Mouse (Mus musculus): ENCODE results near the gene Zbtb18. TPM values are rescaled to one million over a fixed set of nuclear protein-coding genes. Genes with fewer than 3 reads are reported as not detected.
"Not testable (repeated sequence)": the region's sequence is repeated elsewhere in the genome, so short reads cannot be mapped to it uniquely, and the experiment has no call there.

Zbtb18 gene
- polyA plus RNA-seq, 1 experiment from 2014 or later, result 0.59 TPM

DNA sequence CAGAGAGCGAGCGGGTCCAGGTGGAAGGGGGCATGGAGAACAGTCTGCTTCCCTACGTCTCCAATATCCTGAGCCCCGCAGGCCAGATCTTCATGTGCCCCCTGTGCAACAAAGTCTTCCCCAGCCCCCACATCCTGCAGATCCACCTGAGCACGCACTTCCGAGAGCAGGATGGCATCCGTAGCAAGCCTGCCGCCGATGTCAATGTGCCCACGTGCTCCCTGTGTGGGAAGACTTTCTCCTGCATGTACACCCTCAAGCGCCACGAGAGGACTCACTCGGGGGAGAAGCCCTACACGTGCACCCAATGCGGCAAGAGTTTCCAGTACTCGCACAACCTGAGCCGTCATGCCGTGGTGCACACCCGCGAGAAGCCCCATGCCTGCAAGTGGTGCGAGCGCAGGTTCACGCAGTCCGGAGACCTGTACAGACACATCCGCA is 6.0 kb downstream of the Zbtb18 start:
- H3K27ac ChIP-seq (replicated peaks), result no peak overlapping the region
- peaks cover 24% of the 10 kb centered on the region for H3K4me1 ChIP-seq (replicated peaks)
- no peaks in the 10 kb centered on the region for H3K9me3 ChIP-seq (replicated peaks)
- no peak overlapping the region for H3K9ac ChIP-seq
- 90% methylated on average over 25 of the region's 25 CpGs for WGBS (ENCODE audit: insufficient replicate concordance)
- H3K27me3 ChIP-seq, result no peaks in the 10 kb centered on the region
- H3K4me3 ChIP-seq (replicated peaks), result no peak overlapping the region
- H3K36me3 ChIP-seq (replicated peaks), result peaks cover 22% of the 10 kb centered on the region
- no peak overlapping the region for H3K4me2 ChIP-seq
- ATAC-seq (ENCODE audit: insufficient read depth), result 0 out of 2 replicates have a peak, but pooled peaks have one; percentile 3

DNA sequence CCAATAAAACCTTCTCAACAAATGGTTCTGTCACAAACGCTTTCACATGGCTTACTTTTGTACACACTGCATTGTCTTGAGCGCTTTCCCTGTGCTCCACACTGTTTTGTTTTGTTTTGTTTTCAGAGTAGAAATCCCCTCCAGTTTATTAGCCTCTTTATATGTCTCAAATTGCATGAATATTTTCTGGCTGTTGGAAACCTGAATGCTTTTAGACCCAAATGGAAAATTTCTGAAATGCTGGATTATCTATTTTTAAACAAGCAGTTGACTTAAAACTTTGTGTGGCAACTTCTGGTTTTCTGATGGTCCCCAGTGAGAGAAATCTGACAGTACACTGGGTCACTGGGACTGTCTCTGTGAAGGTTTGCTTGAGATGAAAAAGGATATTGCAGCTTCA is 6.8 kb downstream of the Zbtb18 start:
- Histone ChIP-seq H3K9me3 (replicated peaks) (no peaks in the 10 kb centered on the region), H3K4me3 (replicated peaks) (no peak overlapping the region), H3K9ac (no peak overlapping the region), H3K4me2 (no peak overlapping the region), H3K36me3 (replicated peaks) (peaks cover 22% of the 10 kb centered on the region), H3K4me1 (replicated peaks) (peaks cover 17% of the 10 kb centered on the region), H3K27me3 (no peaks in the 10 kb centered on the region), H3K27ac (replicated peaks) (no peak overlapping the region)
- WGBS (ENCODE audit: insufficient replicate concordance), result 77% methylated on average over 2 of the region's 2 CpGs
- ATAC-seq (ENCODE audit: insufficient read depth), result no peak

DNA sequence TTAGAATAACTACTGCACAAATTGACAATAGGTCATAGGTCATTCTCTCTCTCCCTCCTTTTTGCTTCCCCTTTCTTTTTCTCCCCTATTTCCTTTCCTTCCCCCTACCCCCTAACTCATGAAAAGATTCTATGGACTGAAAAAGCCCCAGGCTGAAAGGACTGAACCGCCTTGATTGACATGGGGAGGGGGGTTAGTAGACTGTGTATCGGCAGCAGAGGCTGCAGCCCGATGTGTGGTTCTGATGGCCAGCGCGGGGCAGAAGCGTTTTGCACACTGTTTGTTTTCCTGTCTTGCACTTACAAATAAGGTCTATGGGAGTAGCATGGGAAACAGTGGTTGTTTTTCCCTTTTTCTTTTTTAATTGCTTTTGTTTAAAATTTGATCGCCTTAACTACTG is 7.7 kb downstream of the Zbtb18 start:
- 81% methylated on average over 7 of the region's 7 CpGs for WGBS (ENCODE audit: insufficient replicate concordance)

DNA sequence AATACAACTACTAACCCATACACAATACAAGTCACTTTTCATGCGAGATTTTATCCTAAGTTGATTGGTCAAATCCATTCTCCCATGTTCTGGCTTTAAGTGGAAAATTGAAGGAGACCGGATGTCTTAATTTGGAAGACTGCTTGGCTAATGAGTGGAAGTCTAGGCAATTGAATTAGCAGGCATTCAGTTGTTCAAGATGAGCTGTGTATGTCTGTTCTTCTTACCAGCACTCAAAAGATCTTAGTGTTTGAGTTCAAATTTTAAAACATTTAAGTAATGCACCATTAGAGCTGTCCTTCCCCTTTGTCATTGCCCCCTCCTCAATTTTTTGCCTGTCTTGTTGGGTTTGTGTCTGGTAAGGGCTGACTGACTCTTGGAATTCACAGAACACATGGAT is 8.9 kb downstream of the Zbtb18 start:
- H3K36me3 ChIP-seq (replicated peaks), result peaks cover 22% of the 10 kb centered on the region
- WGBS (ENCODE audit: insufficient replicate concordance), result 63% methylated on average over 2 of the region's 2 CpGs

More for the DNA sequence above, 7.7 kb downstream of the Zbtb18 start:
- not testable (repeated sequence) for H3K4me3 ChIP-seq (replicated peaks); H3K27me3 ChIP-seq; H3K9ac ChIP-seq; H3K4me1 ChIP-seq (replicated peaks); H3K4me2 ChIP-seq; ATAC-seq (ENCODE audit: insufficient read depth); H3K27ac ChIP-seq (replicated peaks); H3K9me3 ChIP-seq (replicated peaks)
- H3K36me3 ChIP-seq (replicated peaks), result peaks cover 22% of the 10 kb centered on the region

DNA sequence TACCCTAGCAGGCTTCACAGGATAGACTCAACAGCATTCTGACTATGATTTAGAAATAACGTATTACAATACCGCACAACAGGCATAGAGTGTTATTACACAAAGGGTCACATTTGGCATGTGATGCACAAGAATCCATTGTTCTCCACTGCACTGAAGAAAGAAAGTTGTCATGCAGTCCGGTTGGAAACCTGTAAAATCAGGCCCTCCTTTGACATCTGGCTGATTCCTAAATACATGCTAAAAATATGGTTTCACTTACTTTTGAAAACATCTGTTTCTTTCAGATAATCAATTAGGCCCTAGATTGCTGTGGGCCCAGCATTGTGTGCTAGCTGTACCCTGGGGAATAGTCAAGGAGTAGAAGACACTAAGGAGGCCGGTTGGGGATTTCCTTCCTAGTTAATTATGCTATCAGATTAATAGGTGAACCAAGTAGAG is 9.9 kb downstream of the Zbtb18 start:
- no peak for ATAC-seq (ENCODE audit: insufficient read depth)
- WGBS (ENCODE audit: insufficient replicate concordance), result 66% methylated on average over 4 of the region's 4 CpGs
- H3K4me1 ChIP-seq (replicated peaks), result no peaks in the 10 kb centered on the region

More for the DNA sequence above, 8.9 kb downstream of the Zbtb18 start:
- no peak overlapping the region for H3K9ac ChIP-seq
- no peak overlapping the region for H3K4me2 ChIP-seq
- no peaks in the 10 kb centered on the region for H3K27me3 ChIP-seq
- no peak for ATAC-seq (ENCODE audit: insufficient read depth)
- H3K27ac ChIP-seq (replicated peaks), result no peak overlapping the region
- no peak overlapping the region for H3K4me3 ChIP-seq (replicated peaks)
- H3K9me3 ChIP-seq (replicated peaks), result no peaks in the 10 kb centered on the region
- no peaks in the 10 kb centered on the region for H3K4me1 ChIP-seq (replicated peaks)

DNA sequence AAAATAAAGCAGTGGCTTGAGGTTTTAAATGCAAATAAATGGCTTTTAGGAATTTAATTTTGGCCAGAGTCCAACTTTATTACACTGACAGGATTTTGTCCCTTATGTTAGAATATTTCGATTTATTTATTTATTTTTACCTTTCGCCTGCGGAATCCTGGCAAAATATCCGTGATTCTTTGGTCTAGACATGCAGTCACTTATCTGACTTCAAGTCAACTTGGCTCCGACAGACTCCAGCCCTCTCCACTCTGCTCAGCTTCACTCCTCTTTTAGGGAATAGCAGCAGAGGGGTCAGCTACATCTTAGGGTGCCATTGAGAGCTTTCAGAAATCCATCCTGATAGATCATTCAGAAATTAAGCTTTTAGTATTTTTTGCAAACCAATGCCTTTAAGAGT is 10.8 kb downstream of the Zbtb18 start:
- H3K36me3 ChIP-seq (replicated peaks), result peaks cover 8% of the 10 kb centered on the region
- H3K27ac ChIP-seq (replicated peaks), result no peak overlapping the region
- no peaks in the 10 kb centered on the region for H3K9me3 ChIP-seq (replicated peaks)
- no peak overlapping the region for H3K4me3 ChIP-seq (replicated peaks)
- no peak for ATAC-seq (ENCODE audit: insufficient read depth)
- no peaks in the 10 kb centered on the region for H3K4me1 ChIP-seq (replicated peaks)
- WGBS (ENCODE audit: insufficient replicate concordance), result 65% methylated on average over 5 of the region's 5 CpGs
- H3K27me3 ChIP-seq, result no peaks in the 10 kb centered on the region
- no peak overlapping the region for H3K9ac ChIP-seq
- H3K4me2 ChIP-seq, result no peak overlapping the region

More for the DNA sequence above, 9.9 kb downstream of the Zbtb18 start:
- no peaks in the 10 kb centered on the region for H3K27me3 ChIP-seq
- no peak overlapping the region for H3K4me2 ChIP-seq
- no peak overlapping the region for H3K4me3 ChIP-seq (replicated peaks)
- no peak overlapping the region for H3K27ac ChIP-seq (replicated peaks)
- no peaks in the 10 kb centered on the region for H3K9me3 ChIP-seq (replicated peaks)
- H3K36me3 ChIP-seq (replicated peaks), result peaks cover 17% of the 10 kb centered on the region
- H3K9ac ChIP-seq, result no peak overlapping the region

DNA sequence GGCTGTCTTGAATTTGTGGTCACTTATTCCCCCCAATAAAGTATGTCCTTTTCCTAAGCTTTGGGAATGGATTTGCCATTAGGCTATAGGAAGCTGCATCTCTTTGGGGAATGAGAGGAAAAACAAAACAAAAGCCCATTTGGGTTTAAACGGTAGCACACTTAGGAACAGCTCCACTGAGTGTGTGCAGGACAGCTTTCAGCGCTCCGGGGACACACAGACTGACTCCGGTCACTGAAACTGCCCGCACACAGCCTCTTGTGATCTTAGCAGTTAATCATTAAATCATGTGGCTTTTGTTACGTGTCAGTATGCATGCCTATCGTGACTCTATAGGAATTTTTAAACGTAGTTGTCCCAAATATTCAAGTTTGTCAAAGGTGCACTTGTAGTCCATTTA is 11.7 kb downstream of the Zbtb18 start:
- Histone ChIP-seq H3K4me3 (replicated peaks) (no peak overlapping the region), H3K4me2 (no peak overlapping the region), H3K4me1 (replicated peaks) (no peaks in the 10 kb centered on the region), H3K27ac (replicated peaks) (no peak overlapping the region; the same call in 1 of the 2 replicates), H3K9me3 (replicated peaks) (no peaks in the 10 kb centered on the region), H3K9ac (no peak overlapping the region), H3K27me3 (no peaks in the 10 kb centered on the region), H3K36me3 (replicated peaks) (peaks cover under 1% of the 10 kb centered on the region; the same call in 1 of the 2 replicates)
- peak; percentile 63; the same call in 1 of the 2 replicates for ATAC-seq (ENCODE audit: insufficient read depth)
- WGBS (ENCODE audit: insufficient replicate concordance), result 64% methylated on average over 8 of the region's 8 CpGs

DNA sequence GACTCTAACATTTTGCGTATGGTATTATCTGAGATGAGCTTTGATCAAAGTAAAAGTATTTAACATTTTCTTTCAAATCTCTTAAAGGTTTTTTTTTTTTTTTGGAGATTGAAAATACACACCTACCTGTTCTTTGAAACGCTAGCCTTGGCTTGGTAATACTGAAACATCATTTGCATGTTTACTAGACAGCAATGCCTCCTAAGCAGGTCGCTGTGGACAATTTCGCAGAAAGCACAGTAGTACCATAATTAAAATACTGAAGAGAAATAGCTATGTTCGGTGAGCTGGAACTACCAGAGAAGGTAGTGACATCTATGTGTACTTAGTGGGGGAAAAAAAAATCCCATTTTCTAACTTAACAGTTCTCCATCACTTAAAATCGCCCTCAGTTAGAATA is 12.3 kb downstream of the Zbtb18 start:
- no peaks in the 10 kb centered on the region for H3K36me3 ChIP-seq (replicated peaks)
- H3K9ac ChIP-seq, result no peak overlapping the region
- H3K27me3 ChIP-seq, result no peaks in the 10 kb centered on the region
- ATAC-seq (ENCODE audit: insufficient read depth), result no peak
- 71% methylated on average over 6 of the region's 6 CpGs for WGBS (ENCODE audit: insufficient replicate concordance)
- H3K4me1 ChIP-seq (replicated peaks), result no peaks in the 10 kb centered on the region
- H3K4me2 ChIP-seq, result no peak overlapping the region
- H3K27ac ChIP-seq (replicated peaks), result no peak overlapping the region
- no peaks in the 10 kb centered on the region for H3K9me3 ChIP-seq (replicated peaks)
- H3K4me3 ChIP-seq (replicated peaks), result no peak overlapping the region

DNA sequence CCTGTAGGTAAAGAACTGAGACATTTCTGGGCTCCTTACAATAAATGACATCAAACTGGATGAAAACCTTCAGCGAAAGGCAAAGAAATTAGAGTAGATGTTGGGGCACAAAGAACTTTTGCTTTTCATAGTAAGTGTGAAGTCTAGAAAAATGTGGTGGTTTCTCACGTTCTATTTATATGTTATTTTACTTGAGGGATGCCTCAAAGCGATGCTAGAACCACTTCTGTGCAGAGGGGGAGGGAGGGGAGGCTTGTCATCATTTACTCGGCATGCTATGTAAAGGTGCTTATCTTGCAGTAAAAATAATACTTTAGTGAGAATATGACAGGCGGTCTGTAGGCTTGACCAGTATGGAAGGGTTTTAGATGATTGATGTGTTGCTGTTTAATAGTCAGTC is 13.3 kb downstream of the Zbtb18 start:
- Histone ChIP-seq H3K4me3 (replicated peaks) (no peak overlapping the region), H3K27ac (replicated peaks) (no peak overlapping the region), H3K36me3 (replicated peaks) (no peaks in the 10 kb centered on the region), H3K4me1 (replicated peaks) (no peaks in the 10 kb centered on the region), H3K9me3 (replicated peaks) (no peaks in the 10 kb centered on the region), H3K4me2 (no peak overlapping the region), H3K9ac (no peak overlapping the region), H3K27me3 (no peaks in the 10 kb centered on the region)
- no peak for ATAC-seq (ENCODE audit: insufficient read depth)
- 54% methylated on average over 5 of the region's 5 CpGs for WGBS (ENCODE audit: insufficient replicate concordance)

DNA sequence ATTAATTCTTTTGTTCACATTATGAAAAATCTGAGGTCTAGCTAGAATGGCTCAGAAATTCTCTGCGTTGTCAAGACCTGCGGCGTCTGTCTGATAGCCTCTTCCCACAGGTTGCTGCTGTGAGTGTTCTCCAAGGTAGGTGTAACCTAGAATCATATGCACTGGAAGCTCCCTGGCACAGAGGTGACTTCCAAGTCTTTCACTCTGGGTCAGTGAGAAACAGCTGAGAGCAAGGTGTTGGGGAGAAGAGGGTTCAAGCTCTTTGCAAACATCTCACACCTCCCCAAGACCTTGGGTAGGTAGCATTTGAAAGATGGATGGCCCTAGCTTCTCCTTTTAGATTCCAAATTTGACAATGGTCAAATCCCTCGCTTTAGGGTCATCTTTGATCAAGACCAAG is 14.1 kb downstream of the Zbtb18 start:
- WGBS (ENCODE audit: insufficient replicate concordance), result 70% methylated on average over 4 of the region's 4 CpGs
- no peak for ATAC-seq (ENCODE audit: insufficient read depth)
- Histone ChIP-seq H3K9ac (no peak overlapping the region), H3K27me3 (no peaks in the 10 kb centered on the region), H3K27ac (replicated peaks) (no peak overlapping the region), H3K4me2 (no peak overlapping the region), H3K9me3 (replicated peaks) (no peaks in the 10 kb centered on the region), H3K4me1 (replicated peaks) (no peaks in the 10 kb centered on the region), H3K4me3 (replicated peaks) (no peak overlapping the region), H3K36me3 (replicated peaks) (no peaks in the 10 kb centered on the region)

DNA sequence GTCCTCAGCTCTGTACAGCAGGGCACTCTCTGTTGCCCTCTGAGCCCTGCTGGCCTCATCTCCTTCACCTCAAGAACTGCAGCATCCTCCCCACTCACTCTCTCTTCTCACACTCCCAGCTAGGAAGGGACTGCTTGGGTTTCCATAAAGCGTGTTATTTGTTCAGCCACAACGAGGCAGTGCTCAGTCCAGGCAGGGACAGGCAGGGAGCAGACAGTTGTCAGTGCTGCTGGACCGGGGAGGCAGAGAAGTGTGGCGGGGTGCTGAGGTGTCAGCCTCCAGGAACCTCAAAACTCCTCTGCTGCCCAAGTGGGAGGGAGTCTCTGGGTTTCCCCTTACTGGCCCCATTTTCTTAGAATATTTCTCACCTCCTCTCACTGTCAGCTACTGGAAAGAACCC is 14.6 kb downstream of the Zbtb18 start:
- H3K4me2 ChIP-seq, result no peak overlapping the region
- no peaks in the 10 kb centered on the region for H3K27me3 ChIP-seq
- no peak for ATAC-seq (ENCODE audit: insufficient read depth)
- 47% methylated on average over 4 of the region's 4 CpGs for WGBS (ENCODE audit: insufficient replicate concordance)
- no peaks in the 10 kb centered on the region for H3K4me1 ChIP-seq (replicated peaks)
- H3K36me3 ChIP-seq (replicated peaks), result no peaks in the 10 kb centered on the region
- no peak overlapping the region for H3K27ac ChIP-seq (replicated peaks)
- no peak overlapping the region for H3K4me3 ChIP-seq (replicated peaks)
- H3K9ac ChIP-seq, result no peak overlapping the region
- no peaks in the 10 kb centered on the region for H3K9me3 ChIP-seq (replicated peaks)

DNA sequence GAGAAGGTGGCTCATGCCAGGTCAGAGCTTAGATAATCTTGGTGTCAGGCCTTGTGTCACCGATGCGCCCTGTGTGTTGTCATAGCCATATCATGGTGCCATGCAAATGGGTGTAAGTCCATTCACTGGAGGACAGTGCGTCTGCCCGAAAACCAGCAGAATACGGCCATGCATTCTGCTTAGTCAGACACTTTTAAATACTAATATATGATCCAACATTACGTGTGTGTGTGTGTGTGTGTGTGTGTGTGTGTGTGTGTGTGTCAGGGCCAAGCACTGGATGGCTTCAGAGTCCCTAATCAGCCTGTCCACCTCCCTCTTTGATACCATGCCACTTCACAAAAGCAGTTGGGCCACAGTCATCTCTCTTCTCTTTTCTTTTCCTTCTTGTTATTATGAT is 15.8 kb downstream of the Zbtb18 start:
- Histone ChIP-seq H3K27ac (replicated peaks) (no peak overlapping the region), H3K9me3 (replicated peaks) (no peaks in the 10 kb centered on the region), H3K36me3 (replicated peaks) (no peaks in the 10 kb centered on the region), H3K4me3 (replicated peaks) (no peak overlapping the region), H3K9ac (no peak overlapping the region), H3K4me1 (replicated peaks) (no peaks in the 10 kb centered on the region), H3K4me2 (no peak overlapping the region), H3K27me3 (no peaks in the 10 kb centered on the region)
- no peak for ATAC-seq (ENCODE audit: insufficient read depth)
- 71% methylated on average over 6 of the region's 6 CpGs for WGBS (ENCODE audit: insufficient replicate concordance)

All from liver, embryonic 15.5 days (tissue).